Mouse (Mus musculus): ENCODE measurements at regions not wholly inside any gene's neighbourhood (a gene's known extent, or its start where the extent isn't known, plus 50 kb on each side); places are given as distances from the start of the nearest gene placed in this dataset.
"Not testable (repeated sequence)": the region's sequence is repeated elsewhere in the genome, so short reads cannot be mapped to it uniquely, and the experiment has no call there.

DNA sequence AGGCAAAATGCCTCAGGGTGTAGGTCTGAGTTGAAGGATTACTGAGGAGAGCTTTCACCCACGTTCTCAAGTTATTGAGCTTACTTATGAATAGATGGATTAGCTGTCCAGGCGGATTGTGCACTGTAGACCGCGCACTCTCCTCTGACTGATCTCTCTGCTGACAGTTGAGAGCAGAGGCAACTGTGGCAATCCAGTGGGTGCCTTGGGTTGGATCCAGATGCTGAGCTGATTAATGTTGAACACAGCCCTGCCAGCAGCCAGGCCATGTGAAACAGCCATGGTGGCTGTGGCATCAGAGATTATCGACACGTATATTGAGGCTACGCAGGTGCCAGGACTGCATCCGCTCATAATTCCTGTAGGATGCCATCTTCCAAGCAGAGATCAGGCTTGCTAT is 53.6 kb downstream of the Gm10320 start:
- ATAC-seq (ENCODE audit: low FRiP score, low read depth), result no peak
- 87% methylated on average over 8 of the region's 8 CpGs for WGBS
- no peaks in the 10 kb centered on the region for H3K36me3 ChIP-seq

DNA sequence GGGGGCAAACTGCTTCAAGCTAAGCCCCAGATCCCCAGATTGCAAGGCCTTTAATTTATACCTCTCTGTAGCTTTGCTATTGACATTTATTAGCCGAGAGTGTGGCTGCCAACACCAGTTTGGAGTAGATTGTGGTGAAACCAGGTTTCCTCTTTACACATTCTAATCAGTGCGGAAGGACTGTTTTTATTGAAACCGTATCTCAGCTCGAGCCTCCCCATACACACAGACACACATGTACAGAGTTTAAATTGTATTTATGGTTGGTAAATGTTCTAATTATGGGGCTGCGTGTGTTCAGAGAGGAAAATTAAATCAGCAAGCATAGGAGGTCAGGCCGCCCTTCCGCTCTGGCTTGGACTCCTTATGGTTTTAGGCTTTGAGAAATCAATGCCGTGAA is 54.8 kb downstream of the Gm10320 start:
- H3K9ac ChIP-seq, result no peak overlapping the region
- 29% methylated on average over 8 of the region's 8 CpGs for WGBS
- ATAC-seq (ENCODE audit: low FRiP score, low read depth), result no peak
- H3K4me3 ChIP-seq, result no peak overlapping the region
- H3K27ac ChIP-seq, result no peak overlapping the region
- H3K4me2 ChIP-seq (replicated peaks), result no peak overlapping the region
- peaks cover 22% of the 10 kb centered on the region for H3K4me1 ChIP-seq
- no peaks in the 10 kb centered on the region for H3K36me3 ChIP-seq
- H3K27me3 ChIP-seq, result peaks cover 19% of the 10 kb centered on the region
- H3K9me3 ChIP-seq, result no peaks in the 10 kb centered on the region

More for the DNA sequence above, 53.6 kb downstream of the Gm10320 start:
- Histone ChIP-seq H3K4me2 (replicated peaks) (no peak overlapping the region), H3K27ac (no peak overlapping the region), H3K4me3 (no peak overlapping the region), H3K4me1 (peaks cover 22% of the 10 kb centered on the region), H3K9ac (no peak overlapping the region), H3K27me3 (peaks cover 14% of the 10 kb centered on the region), H3K9me3 (0 out of 2 replicates have a peak, but pooled peaks cover 3% of the 10 kb centered on the region)

DNA sequence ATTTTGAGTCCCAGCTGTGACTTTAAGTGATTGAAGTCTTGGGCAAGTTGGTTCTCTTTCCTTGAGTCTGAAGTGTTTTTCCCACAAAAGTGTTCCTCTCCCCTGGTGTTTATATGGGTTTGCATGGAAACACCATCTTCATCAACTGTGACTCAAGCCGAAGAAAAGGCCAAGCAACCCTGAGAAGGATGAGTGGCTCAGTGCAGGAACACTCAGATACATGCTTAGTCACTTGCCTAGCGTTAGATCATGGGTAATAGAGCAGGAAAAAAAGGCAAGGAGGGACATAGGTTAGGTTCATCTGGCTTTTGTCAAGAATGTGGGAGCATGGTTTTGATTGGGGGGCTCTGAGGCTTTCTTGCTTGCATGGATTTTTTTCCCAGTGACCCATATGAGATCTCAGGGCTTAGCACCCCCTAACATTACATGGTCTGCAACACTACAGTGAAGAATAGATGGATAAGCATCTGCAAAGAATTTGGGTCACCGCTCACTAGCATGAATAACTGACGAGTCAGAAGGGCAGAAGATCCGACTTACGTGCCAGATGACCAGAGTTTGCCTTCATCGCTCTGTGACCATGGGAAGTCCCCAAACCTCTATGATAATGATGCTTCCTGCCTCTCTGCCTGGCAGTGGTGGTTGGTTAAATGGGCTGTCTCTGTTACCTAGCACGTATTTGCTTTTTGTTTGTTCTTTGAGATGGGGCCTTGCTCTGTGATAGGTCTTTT is 56.4 kb downstream of the Gm10320 start:
- H3K4me3 ChIP-seq, result no peak overlapping the region
- WGBS, result 94% methylated on average over 8 of the region's 8 CpGs
- H3K36me3 ChIP-seq, result no peaks in the 10 kb centered on the region
- H3K27ac ChIP-seq, result no peak overlapping the region
- H3K4me2 ChIP-seq (replicated peaks), result no peak overlapping the region
- ATAC-seq (ENCODE audit: low FRiP score, low read depth), result no peak
- peaks cover 35% of the 10 kb centered on the region for H3K27me3 ChIP-seq
- H3K9ac ChIP-seq, result no peak overlapping the region
- no peaks in the 10 kb centered on the region for H3K9me3 ChIP-seq
- H3K4me1 ChIP-seq, result peaks cover 24% of the 10 kb centered on the region

DNA sequence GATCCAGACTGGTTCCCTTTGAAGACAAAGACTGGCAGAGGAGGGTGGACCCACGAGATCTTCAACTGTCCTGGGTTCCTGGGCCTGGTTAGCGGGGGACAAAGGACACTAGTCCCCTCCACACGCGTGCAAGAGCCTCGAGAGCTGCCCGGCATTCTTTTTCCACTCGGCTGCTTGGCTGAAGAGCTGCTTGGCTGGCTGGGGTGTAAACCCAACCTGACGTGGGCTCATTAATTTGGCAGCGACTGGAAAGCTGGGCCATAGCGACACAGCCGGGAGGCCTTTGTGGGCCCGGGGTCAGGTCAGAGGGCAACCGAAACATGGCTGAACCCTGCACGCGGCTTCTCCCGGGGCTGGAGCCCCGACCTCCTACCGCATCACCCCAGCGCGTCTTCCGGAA is 62.0 kb downstream of the Gm10320 start:
- ATAC-seq (ENCODE audit: low FRiP score, low read depth), result no peak
- H3K27me3 ChIP-seq, result peaks cover 61% of the 10 kb centered on the region
- 0 out of 2 replicates have a peak overlapping the region, but pooled peaks have one; percentile 31 for H3K9ac ChIP-seq
- peak overlapping the region; percentile 36 for H3K4me2 ChIP-seq (replicated peaks)
- 25% methylated on average over 21 of the region's 21 CpGs for WGBS
- H3K9me3 ChIP-seq, result no peaks in the 10 kb centered on the region
- no peaks in the 10 kb centered on the region for H3K36me3 ChIP-seq
- H3K4me3 ChIP-seq, result peak overlapping the region; percentile 5; the same call in 1 of the 2 replicates
- peaks cover 30% of the 10 kb centered on the region for H3K4me1 ChIP-seq
- no peak overlapping the region for H3K27ac ChIP-seq

DNA sequence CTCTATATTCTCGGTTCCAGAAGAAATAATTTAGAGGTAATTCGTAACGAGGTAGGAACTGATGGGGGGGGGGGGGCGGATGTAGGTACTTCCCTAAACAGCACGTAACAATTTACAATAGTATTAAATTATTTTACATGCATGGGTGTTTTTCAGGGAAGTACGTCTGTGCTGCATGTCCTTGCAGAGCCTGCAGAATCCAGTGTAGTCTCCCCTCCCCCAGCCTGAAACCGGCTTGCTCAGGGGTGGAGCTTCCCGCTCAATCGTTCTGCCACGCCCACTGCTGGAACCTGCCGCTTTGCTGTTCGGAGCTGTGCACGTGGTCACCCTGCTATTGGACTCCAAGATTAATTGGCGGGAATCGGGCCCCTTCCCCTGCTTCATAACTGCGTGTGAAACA is 64.1 kb downstream of the Gm10320 start:
- H3K9me3 ChIP-seq; H3K9ac ChIP-seq; ATAC-seq (ENCODE audit: low FRiP score, low read depth); H3K36me3 ChIP-seq; H3K27ac ChIP-seq: not testable (repeated sequence)
- H3K4me2 ChIP-seq (replicated peaks), result peak overlapping the region; percentile 51
- H3K27me3 ChIP-seq, result peaks cover 76% of the 10 kb centered on the region
- H3K4me3 ChIP-seq, result peak overlapping the region; percentile 12; the same call in 1 of the 2 replicates
- peaks cover 38% of the 10 kb centered on the region for H3K4me1 ChIP-seq
- WGBS, result 7% methylated on average over 16 of the region's 16 CpGs

DNA sequence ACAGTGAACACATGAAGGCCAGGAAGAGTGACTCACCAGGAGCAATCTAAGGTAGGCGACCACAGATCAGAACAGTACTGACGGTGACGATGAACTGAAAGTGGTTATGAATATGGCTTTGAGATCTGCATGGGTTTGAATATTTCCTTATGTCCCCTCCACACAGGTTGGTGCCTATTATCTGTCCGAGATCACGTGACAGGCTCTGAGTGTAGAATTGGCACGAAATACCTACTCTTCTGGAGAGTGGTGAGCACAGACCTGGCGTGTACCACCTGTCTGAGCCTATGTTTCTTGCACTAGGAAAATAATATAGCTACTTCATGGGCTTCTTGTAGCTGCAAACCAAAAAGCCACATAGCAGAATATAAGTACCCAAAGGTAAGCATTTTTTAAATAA is 66.8 kb downstream of the Gm10320 start:
- Histone ChIP-seq H3K9ac (no peak overlapping the region), H3K36me3 (no peaks in the 10 kb centered on the region), H3K9me3 (no peaks in the 10 kb centered on the region), H3K27me3 (peaks cover 72% of the 10 kb centered on the region), H3K4me3 (no peak overlapping the region), H3K4me1 (peaks cover 33% of the 10 kb centered on the region), H3K27ac (no peak overlapping the region), H3K4me2 (replicated peaks) (no peak overlapping the region)
- 92% methylated on average over 7 of the region's 7 CpGs for WGBS
- ATAC-seq (ENCODE audit: low FRiP score, low read depth), result no peak

DNA sequence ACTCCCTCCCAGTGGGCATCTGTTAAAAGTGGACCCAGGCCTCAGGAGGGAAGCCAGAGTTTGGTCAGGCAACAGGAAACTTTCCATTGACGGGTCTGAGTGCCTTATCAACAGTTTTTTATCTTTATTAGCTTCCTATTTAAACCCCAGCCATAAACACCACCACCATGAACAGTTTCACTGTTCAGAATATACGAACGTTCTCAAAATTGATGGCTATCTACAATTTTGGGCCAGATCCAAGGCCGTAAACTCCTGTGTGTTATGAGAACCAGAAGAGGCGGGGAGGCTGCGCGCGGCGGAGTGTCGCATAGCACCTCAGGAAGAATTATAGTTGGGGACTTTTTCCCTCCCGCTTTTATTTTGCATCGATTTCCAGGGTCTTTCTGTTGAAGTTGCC is 67.8 kb downstream of the Gm10320 start:
- 0 out of 2 replicates have a peak overlapping the region, but pooled peaks have one; percentile 0 for H3K4me2 ChIP-seq (replicated peaks)
- ATAC-seq (ENCODE audit: low FRiP score, low read depth), result peak; percentile 51; the same call in 1 of the 2 replicates
- no peaks in the 10 kb centered on the region for H3K36me3 ChIP-seq
- 21% methylated on average over 12 of the region's 12 CpGs for WGBS
- peaks cover 62% of the 10 kb centered on the region for H3K27me3 ChIP-seq
- H3K9ac ChIP-seq, result no peak overlapping the region
- no peak overlapping the region for H3K4me3 ChIP-seq
- no peaks in the 10 kb centered on the region for H3K9me3 ChIP-seq
- peaks cover 28% of the 10 kb centered on the region for H3K4me1 ChIP-seq
- H3K27ac ChIP-seq, result no peak overlapping the region

DNA sequence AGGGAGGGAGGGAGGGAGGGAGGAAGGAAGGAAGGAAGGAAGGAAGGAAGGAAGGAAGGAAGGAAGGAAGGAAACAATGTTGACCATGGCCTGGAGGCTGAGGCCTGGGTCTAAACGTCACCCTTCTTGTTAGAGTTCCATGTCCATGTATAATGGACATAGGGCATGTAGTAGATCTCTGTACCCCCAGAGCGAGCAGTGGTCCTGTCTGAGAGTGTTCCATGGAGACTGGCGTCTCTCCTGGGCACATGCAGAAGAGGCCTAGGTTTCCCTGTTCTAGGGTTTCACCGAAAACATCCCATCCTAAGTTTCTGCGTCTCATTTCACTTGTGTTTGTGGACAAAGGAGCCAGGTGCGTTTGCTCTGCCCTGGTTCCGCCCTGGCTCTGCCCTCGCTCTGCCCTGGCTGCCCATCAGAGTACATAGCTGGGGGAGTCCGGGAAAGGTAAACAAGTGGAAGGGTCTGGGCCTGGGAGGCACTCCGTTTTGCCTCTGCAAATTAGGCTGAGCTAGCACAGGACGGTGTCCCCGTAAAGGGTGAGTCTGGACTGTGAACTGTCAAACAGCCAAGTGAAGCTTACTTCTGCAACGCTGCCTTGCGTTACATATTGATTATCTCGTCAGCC is 66.5 kb downstream of the Foxd1 start:
- Histone ChIP-seq H3K27ac (no peak overlapping the region), H3K9ac (no peak overlapping the region), H3K36me3 (no peaks in the 10 kb centered on the region), H3K4me1 (peaks cover 18% of the 10 kb centered on the region), H3K9me3 (no peaks in the 10 kb centered on the region), H3K27me3 (peaks cover 48% of the 10 kb centered on the region), H3K4me3 (no peak overlapping the region), H3K4me2 (replicated peaks) (no peak overlapping the region)
- no peak for ATAC-seq (ENCODE audit: low FRiP score, low read depth)
- 67% methylated on average over 15 of the region's 15 CpGs for WGBS

DNA sequence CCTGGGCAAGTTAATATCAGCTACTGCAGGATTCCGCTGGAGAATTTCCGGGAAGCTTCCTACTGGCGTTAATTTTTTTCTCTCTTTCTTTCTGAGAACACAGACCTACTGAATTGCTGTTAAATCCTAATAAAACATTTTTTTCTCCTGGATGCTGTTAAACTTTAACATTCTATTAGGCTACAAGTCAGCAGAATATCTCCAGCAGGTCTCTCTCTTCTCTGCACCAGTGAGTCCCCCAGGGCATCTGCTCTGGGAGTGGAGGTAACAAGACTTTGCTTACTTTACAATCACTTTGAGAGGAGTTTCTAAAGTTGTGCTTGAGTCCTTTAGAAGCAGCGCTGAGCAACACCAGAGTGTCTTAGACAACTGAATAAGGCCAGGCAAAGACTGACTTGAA is 63.7 kb downstream of the Foxd1 start:
- Histone ChIP-seq H3K27me3 (peaks cover 22% of the 10 kb centered on the region), H3K36me3 (no peaks in the 10 kb centered on the region), H3K4me1 (peaks cover under 1% of the 10 kb centered on the region), H3K9ac (no peak overlapping the region), H3K4me3 (no peak overlapping the region), H3K4me2 (replicated peaks) (no peak overlapping the region), H3K9me3 (no peaks in the 10 kb centered on the region), H3K27ac (no peak overlapping the region)
- no peak for ATAC-seq (ENCODE audit: low FRiP score, low read depth)
- 70% methylated on average over 4 of the region's 4 CpGs for WGBS

DNA sequence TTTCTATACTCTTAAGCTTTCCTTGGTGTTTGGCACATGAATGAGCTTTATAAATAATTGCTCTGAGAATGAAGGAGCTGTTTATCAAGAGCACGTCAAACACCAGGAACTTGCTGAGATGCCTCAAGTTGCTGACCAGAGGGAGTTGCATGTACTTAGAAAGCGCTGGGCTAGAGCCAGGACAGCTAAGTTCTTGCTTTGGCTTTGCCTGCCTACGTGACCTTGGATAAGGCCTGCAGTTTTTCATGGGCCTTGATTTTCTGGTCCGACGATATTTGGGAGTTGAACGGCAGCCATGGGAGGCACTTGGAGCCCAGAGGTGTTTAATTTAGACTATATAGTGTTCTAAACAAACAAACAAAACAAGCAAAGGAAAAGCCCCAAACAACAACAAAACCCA is 62.4 kb downstream of the Foxd1 start:
- H3K4me1 ChIP-seq, result no peaks in the 10 kb centered on the region
- no peaks in the 10 kb centered on the region for H3K9me3 ChIP-seq
- ATAC-seq (ENCODE audit: low FRiP score, low read depth), result no peak
- H3K27me3 ChIP-seq, result peaks cover 10% of the 10 kb centered on the region; the same call in 1 of the 2 replicates
- H3K27ac ChIP-seq, result no peak overlapping the region
- no peaks in the 10 kb centered on the region for H3K36me3 ChIP-seq
- H3K4me2 ChIP-seq (replicated peaks), result no peak overlapping the region
- WGBS, result 86% methylated on average over 6 of the region's 6 CpGs
- no peak overlapping the region for H3K4me3 ChIP-seq
- H3K9ac ChIP-seq, result no peak overlapping the region

DNA sequence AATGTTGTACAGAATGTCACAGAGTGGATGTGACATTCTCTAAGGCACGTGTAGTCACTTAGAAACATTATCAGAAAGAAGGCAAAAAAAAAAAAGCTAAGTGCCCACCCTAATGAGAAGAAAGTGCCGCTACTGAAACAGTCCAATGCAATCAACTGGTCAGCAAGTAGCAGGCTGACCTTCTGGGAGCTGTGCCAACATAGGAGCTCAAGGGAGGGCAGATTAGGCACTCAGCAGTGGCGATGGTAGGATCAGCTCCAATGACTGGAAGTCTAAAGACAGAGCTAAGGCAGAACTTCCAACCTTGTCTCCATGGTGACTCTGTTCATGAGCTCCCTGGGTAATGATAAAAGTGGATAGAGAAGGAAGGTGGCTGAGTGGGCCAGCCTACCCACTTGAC is 60.8 kb downstream of the Foxd1 start:
- Histone ChIP-seq H3K36me3 (no peaks in the 10 kb centered on the region), H3K4me2 (replicated peaks) (no peak overlapping the region), H3K27me3 (peaks cover 5% of the 10 kb centered on the region; the same call in 1 of the 2 replicates), H3K27ac (no peak overlapping the region), H3K4me3 (no peak overlapping the region), H3K4me1 (no peaks in the 10 kb centered on the region), H3K9me3 (no peaks in the 10 kb centered on the region), H3K9ac (no peak overlapping the region)
- WGBS, result 78% methylated on average over 3 of the region's 3 CpGs
- no peak for ATAC-seq (ENCODE audit: low FRiP score, low read depth)

DNA sequence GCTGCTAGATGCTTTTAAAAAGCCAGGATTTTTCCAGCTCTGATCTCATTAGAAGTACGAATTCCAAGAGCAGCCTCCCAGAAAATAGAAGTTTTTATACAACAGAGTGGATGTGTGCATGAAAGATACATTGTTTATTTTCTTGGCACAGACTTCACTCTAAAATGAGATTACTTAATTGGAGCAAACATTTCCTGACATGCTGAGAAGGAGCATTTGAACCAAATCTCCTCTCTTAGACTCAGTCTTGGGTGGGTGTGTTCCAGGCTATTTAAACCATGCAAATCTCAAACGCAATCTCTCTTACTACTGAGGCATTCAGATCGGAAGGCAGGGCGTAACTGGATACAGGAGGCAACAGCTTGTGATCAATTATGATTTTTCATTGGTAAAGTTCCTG is 59.2 kb downstream of the Foxd1 start:
- no peak overlapping the region for H3K27ac ChIP-seq
- H3K4me2 ChIP-seq (replicated peaks), result no peak overlapping the region
- H3K9me3 ChIP-seq, result no peaks in the 10 kb centered on the region
- no peaks in the 10 kb centered on the region for H3K4me1 ChIP-seq
- H3K36me3 ChIP-seq, result no peaks in the 10 kb centered on the region
- H3K4me3 ChIP-seq, result no peak overlapping the region
- no peak for ATAC-seq (ENCODE audit: low FRiP score, low read depth)
- no peak overlapping the region for H3K9ac ChIP-seq
- 61% methylated on average over 4 of the region's 4 CpGs for WGBS
- peaks cover 13% of the 10 kb centered on the region for H3K27me3 ChIP-seq

All from limb, embryonic 13.5 days (tissue).